Mouse (Mus musculus): ENCODE measurements around the gene Ppp1r1a. TPM values are rescaled to one million over a fixed set of nuclear protein-coding genes. Genes with fewer than 3 reads are reported as not detected.

Ppp1r1a gene
- polyA plus RNA-seq (2012; rRNA removed; ENCODE audit: low replicate concordance): 55.9 and 94.0 TPM in 2 replicates

DNA sequence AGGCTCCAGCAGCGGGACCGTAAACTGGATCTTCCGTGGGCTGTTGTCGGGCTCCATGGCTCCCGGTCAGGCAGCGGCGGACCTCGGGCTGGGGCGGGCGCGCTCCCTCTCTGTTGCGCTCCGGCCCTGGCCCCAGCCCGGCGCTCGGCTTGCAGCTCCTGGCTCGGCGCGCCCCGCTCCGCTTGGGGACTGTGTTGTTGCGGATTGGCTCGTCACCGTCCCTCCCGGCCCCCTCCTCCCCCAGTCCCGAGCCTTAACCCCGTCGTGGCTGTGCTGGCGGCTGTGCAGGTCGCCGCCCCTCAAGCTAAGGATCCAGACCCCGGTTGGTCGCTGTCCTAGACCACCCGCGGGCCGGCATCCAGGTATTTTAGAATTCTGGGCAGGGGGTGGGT, at the start of gene Ppp1r1a:
Ppp1r1a (minus strand) TSS at position 182 of the 392 bp plus-strand sequence.

DNA sequence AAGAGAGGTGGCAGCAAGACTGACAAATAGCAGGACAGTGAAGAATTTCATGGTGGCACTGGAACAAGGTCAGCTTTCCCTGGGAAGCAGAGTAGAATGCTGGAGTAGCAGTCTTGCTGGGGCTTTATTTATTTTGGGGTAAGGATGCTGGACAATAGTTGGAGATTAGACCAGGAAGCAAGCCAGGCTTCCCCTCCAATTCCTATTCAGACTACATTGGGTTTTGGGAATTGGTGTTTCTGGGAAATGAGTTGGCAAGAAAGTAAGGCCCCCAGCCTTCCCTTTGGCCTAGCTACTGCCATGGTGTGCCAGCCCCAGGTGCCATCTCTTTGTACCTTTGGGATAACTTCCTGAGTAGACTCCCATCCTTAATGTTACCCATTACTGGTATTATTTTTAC, 27.2 kb upstream of the Ppp1r1a start, which contains the start of gene Glycam1:
Glycam1 (minus strand) TSS at position 101 of the 400 bp plus-strand sequence.

DNA sequence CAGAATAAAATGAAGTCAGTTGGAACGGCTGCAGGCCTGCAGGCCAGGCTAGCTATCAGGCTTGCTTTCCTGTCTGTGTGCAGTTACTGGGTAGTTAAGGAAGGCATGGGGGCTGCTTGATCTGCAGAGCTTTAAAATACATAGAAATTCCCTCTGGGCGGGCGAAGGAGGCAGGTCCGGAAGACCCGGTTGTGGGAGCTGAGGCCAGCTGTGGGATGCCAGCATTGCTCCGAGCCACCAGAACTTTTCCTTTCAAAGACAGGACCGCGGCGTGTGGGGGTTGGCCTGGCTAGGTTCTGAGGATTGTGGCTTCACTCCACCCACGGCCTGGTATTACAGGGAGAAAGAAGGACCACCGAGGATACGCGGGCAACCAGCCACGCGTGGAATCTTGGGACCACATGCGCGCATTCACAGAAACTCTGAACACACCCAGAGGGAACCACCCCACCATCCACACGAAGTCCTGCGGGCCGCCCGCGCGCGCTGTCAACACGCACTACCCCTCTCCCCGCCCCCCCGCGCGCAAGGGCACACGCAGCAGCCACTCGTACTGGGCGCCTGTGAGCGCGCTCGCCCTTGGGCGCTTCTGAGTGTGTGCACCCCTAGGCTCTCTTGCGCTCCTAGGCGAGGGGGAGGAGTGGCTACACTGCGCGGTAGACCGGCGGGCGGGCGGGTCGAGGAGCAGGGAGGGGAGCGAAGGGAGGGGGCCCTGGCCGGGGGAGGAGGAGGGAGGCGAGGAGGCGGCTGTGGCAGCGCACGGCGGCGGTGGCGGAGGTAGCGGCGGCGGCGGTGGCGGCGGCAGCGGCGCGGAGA, 35.2 kb downstream of the Ppp1r1a start, which contains the start of gene Pde1b:
Pde1b (plus strand) TSS at position 600 of the 816 bp plus-strand sequence.

Other genes starting within 250 kb of the Ppp1r1a start
- 0.19 and 0.41 TPM in 2 replicates for gene Gpr84, start 227.4 kb downstream of the Ppp1r1a start, polyA plus RNA-seq (2012; rRNA removed; ENCODE audit: low replicate concordance)
- 28.2 and 49.1 TPM in 2 replicates for gene Zfp385a, start 197.9 kb downstream of the Ppp1r1a start, polyA plus RNA-seq (2012; rRNA removed; ENCODE audit: low replicate concordance)
- 45.2 and 68.8 TPM in 2 replicates for gene Itga5, start 171.2 kb downstream of the Ppp1r1a start, polyA plus RNA-seq (2012; rRNA removed; ENCODE audit: low replicate concordance)
- not detected in 2 replicates for gene Gtsf1, start 107.5 kb downstream of the Ppp1r1a start, polyA plus RNA-seq (2012; rRNA removed; ENCODE audit: low replicate concordance)
- not detected in 2 replicates for gene Gtsf2, start 89.5 kb downstream of the Ppp1r1a start, polyA plus RNA-seq (2012; rRNA removed; ENCODE audit: low replicate concordance)
- gene Nckap1l, start 84.2 kb downstream of the Ppp1r1a start, polyA plus RNA-seq (2012; rRNA removed; ENCODE audit: low replicate concordance): 10.8 and 21.5 TPM in 2 replicates
- 8.1 and 12.7 TPM in 2 replicates for gene Pde1b, start 35.0 kb downstream of the Ppp1r1a start, polyA plus RNA-seq (2012; rRNA removed; ENCODE audit: low replicate concordance)
- gene Glycam1, start 27.1 kb upstream of the Ppp1r1a start, polyA plus RNA-seq (2012; rRNA removed; ENCODE audit: low replicate concordance): not detected in 2 replicates
- gene Mucl1, start 217.5 kb upstream of the Ppp1r1a start, polyA plus RNA-seq (2012; rRNA removed; ENCODE audit: low replicate concordance): not detected in 2 replicates

Data from subcutaneous adipose tissue, adult 2 months (tissue).